ENCODE assay signal across 20 mouse cellular contexts in the genomic region with DNA sequence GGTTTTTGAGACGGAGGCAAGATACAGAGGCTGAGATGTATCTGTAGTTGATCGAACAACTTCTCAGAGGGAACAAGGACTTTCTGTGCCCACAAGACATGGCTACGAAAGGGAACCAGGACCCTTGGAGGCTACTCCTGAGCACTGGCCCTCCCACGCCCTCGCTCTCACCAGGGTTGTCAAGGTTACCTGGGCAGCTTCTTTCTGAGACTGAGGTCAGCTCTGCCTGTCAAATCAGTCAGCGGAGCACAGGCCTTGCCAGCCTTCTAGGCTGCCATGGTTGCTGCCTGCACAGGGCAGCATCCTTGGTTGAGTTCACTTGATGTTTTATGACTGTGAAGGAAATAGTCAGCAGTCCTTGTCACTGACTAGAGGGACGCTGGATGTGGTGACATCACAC. TPM values are rescaled to one million over a fixed set of nuclear protein-coding genes. Genes with fewer than 3 reads are reported as not detected.
DNase-seq lines count a peak whose midpoint lies in the region; ATAC-seq lines count a peak whose summit lies in the region.
"Had no signal": no experiment of that assay in that cellular context is flagged by ENCODE, and none has a peak within 500 bp of the region (broad histone marks: within the 10 kb centered on the region; RNA-seq: fewer than 3 reads in every experiment).

No protein-coding gene starts in this region.

- no peak overlapping the region for H3K4me3 ChIP-seq in heart, embryonic 16.5 days (ENCODE audit: low read length)
- H3K4me3 ChIP-seq in midbrain, embryonic 11.5 days (ENCODE audit: low read depth, low read length), result no peak overlapping the region
- H3K4me3 ChIP-seq in midbrain, embryonic 13.5 days (replicated peaks), result no peak overlapping the region
- H3K4me3 ChIP-seq: embryonic facial prominence, embryonic 13.5 days; embryonic facial prominence, embryonic 15.5 days; erythroblast, embryonic 14.5 days; forebrain, embryonic 10.5 days; forebrain, embryonic 12.5 days had no signal

- H3K27me3 ChIP-seq in heart, embryonic 16.5 days (ENCODE audit: control insufficient read depth, insufficient read depth, low read length), result no peaks in the 10 kb centered on the region
- H3K27me3 ChIP-seq in midbrain, embryonic 11.5 days (ENCODE audit: control insufficient read depth, insufficient read depth, low read length), result no peaks in the 10 kb centered on the region
- H3K27me3 ChIP-seq in midbrain, embryonic 13.5 days, result no peaks in the 10 kb centered on the region
- H3K27me3 ChIP-seq: embryonic facial prominence, embryonic 13.5 days; embryonic facial prominence, embryonic 15.5 days; forebrain, embryonic 12.5 days had no signal

- WGBS in heart, embryonic 16.5 days, result 88% methylated on average over 7 of the region's 7 CpGs
- WGBS in midbrain, embryonic 11.5 days, result 92% methylated on average over 7 of the region's 7 CpGs
- WGBS in midbrain, embryonic 13.5 days, result 93% methylated on average over 7 of the region's 7 CpGs

- H3K36me3 ChIP-seq in heart, embryonic 16.5 days (ENCODE audit: control insufficient read depth, insufficient read depth), result peaks cover 36% of the 10 kb centered on the region
- peaks cover 24% of the 10 kb centered on the region for H3K36me3 ChIP-seq in midbrain, embryonic 11.5 days (ENCODE audit: control insufficient read depth, insufficient read depth, low read length)
- H3K36me3 ChIP-seq in midbrain, embryonic 13.5 days, result peaks cover 59% of the 10 kb centered on the region

- no peaks in the 10 kb centered on the region for H3K9me3 ChIP-seq in heart, embryonic 16.5 days (replicated peaks; ENCODE audit: control insufficient read depth, low read length)
- H3K9me3 ChIP-seq in midbrain, embryonic 11.5 days (ENCODE audit: control insufficient read depth, low read length), result no peaks in the 10 kb centered on the region
- H3K9me3 ChIP-seq in midbrain, embryonic 13.5 days, result no peaks in the 10 kb centered on the region
- H3K9me3 ChIP-seq: embryonic facial prominence, embryonic 13.5 days; embryonic facial prominence, embryonic 15.5 days; forebrain, embryonic 10.5 days; forebrain, embryonic 12.5 days had no signal

- no peak overlapping the region for H3K4me2 ChIP-seq in heart, embryonic 16.5 days (ENCODE audit: low read depth, low read length)
- H3K4me2 ChIP-seq in midbrain, embryonic 11.5 days, result no peak overlapping the region
- H3K4me2 ChIP-seq in midbrain, embryonic 13.5 days (replicated peaks), result no peak overlapping the region
- H3K4me2 ChIP-seq: embryonic facial prominence, embryonic 13.5 days; embryonic facial prominence, embryonic 15.5 days; forebrain, embryonic 12.5 days had no signal

- DNase-seq in cerebellum, adult 8-10 months, result peak; percentile 6
- DNase-seq in heart, adult 11 months, result no peak
- DNase-seq in midbrain, embryonic 11.5 days (ENCODE audit: low spot score, missing footprints), result peak; percentile 71
- DNase-seq: adrenal gland, adult 2 months; adrenal gland, postnatal 10 days; adrenal gland, postnatal 25 days; cerebellum, adult 18-20 months; cerebellum, postnatal 10 days; cerebellum, postnatal 36 days; embryo, embryonic 11 days had no signal

- H3K9ac ChIP-seq in heart, embryonic 16.5 days (ENCODE audit: low read length), result peak overlapping the region; percentile 16; the same call in 1 of the 2 replicates
- no peak overlapping the region for H3K9ac ChIP-seq in midbrain, embryonic 11.5 days (ENCODE audit: low read length)
- H3K9ac ChIP-seq in midbrain, embryonic 13.5 days (replicated peaks), result no peak overlapping the region
- H3K9ac ChIP-seq: embryonic facial prominence, embryonic 15.5 days; forebrain, embryonic 12.5 days had no signal

- no peak for ATAC-seq in cerebellum, adult (ENCODE audit: insufficient number of reproducible peaks, low FRiP score, low TSS enrichment)
- ATAC-seq in heart, embryonic 16.5 days (replicated peaks; ENCODE audit: extremely low read depth, insufficient read depth, low FRiP score), result no peak
- no peak for ATAC-seq in midbrain, embryonic 11.5 days (ENCODE audit: low FRiP score)
- ATAC-seq in midbrain, embryonic 13.5 days, result no peak
- ATAC-seq: forebrain, embryonic 14.5 days; forebrain, embryonic 16.5 days had no signal

- H3K4me1 ChIP-seq in heart, embryonic 16.5 days (ENCODE audit: control insufficient read depth, insufficient read depth, low read length), result peaks cover 12% of the 10 kb centered on the region
- H3K4me1 ChIP-seq in midbrain, embryonic 11.5 days (ENCODE audit: control insufficient read depth, insufficient read depth, low read length), result peaks cover 11% of the 10 kb centered on the region; the same call in 1 of the 2 replicates
- H3K4me1 ChIP-seq in midbrain, embryonic 13.5 days (replicated peaks), result peaks cover 27% of the 10 kb centered on the region

- no peak overlapping the region for H3K27ac ChIP-seq in heart, embryonic 16.5 days (ENCODE audit: low read length)
- H3K27ac ChIP-seq in midbrain, embryonic 11.5 days (ENCODE audit: low read depth, low read length), result no peak overlapping the region
- H3K27ac ChIP-seq in midbrain, embryonic 13.5 days, result no peak overlapping the region
- H3K27ac ChIP-seq: embryonic facial prominence, embryonic 13.5 days; embryonic facial prominence, embryonic 15.5 days; forebrain, embryonic 10.5 days; forebrain, embryonic 12.5 days had no signal

RNA-seq across cellular contexts. Expression of a gene that starts 3.1 kb away (rescaled TPM):
- 57.1 and 61.9 TPM in 2 replicates for polyA plus RNA-seq in heart, embryonic 16.5 days (2015; fragmentation: Nextera tagmentation; extraction: Ambion mirVana)
- 72.5 and 81.7 TPM in 2 replicates for polyA plus RNA-seq in midbrain, embryonic 11.5 days (2014; fragmentation: Nextera tagmentation; extraction: Ambion mirVana)
- polyA plus RNA-seq in midbrain, embryonic 13.5 days (2015; fragmentation: Nextera tagmentation; extraction: Ambion mirVana), result 55.7 and 56.2 TPM in 2 replicates

RNA-seq across cellular contexts. Expression of a gene that starts 3.4 kb away (rescaled TPM):
- 10.1 and 11.1 TPM in 2 replicates for polyA plus RNA-seq in heart, embryonic 16.5 days (2015; fragmentation: Nextera tagmentation; extraction: Ambion mirVana)
- 10.8 and 11.0 TPM in 2 replicates for polyA plus RNA-seq in midbrain, embryonic 11.5 days (2014; fragmentation: Nextera tagmentation; extraction: Ambion mirVana)
- polyA plus RNA-seq in midbrain, embryonic 13.5 days (2015; fragmentation: Nextera tagmentation; extraction: Ambion mirVana), result 7.4 and 7.5 TPM in 2 replicates

RNA-seq across cellular contexts. Expression of a gene that starts 39.5 kb away (rescaled TPM):
- 69.8 and 70.4 TPM in 2 replicates for polyA plus RNA-seq in heart, embryonic 16.5 days (2015; fragmentation: Nextera tagmentation; extraction: Ambion mirVana)
- 30.1 and 30.5 TPM in 2 replicates for polyA plus RNA-seq in midbrain, embryonic 11.5 days (2014; fragmentation: Nextera tagmentation; extraction: Ambion mirVana)
- polyA plus RNA-seq in midbrain, embryonic 13.5 days (2015; fragmentation: Nextera tagmentation; extraction: Ambion mirVana), result 42.0 and 47.6 TPM in 2 replicates
